Mouse (Mus musculus): Measurements from ENCODE around the gene Ephb2.

DNA sequence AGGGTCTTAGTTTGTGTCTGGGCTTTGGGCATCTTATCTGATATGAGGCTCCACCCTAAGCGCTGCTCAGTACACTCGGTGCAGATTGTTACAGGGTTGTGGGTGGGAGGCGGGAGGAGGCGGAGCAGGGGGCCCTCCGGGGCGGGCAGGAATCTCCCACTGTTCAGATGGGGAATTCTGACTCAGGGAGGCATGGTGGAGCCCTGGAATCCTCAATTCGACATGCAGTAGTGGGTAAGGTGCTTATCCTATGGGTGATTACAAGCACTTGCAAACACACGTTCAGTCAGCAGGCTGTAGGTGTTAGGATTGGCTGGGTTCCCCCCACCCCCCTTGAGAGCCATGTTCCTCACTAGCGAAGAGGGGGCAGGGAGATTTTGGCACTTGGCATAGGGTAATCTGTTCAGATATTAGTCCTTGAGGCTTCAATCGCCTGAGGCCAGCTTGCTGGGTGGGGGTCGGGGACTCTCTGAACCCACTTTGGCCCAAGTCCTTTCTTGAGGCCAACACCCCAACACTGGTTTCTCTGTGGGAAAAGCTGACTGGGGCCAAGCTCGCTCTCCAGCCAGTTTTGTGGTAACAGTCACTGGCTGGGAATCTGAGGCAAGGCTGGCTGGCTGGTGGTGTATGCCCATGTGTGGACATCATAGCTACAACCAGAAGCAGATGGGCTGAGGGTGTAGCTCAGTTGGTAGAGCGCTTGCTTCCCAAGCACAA, 186.2 kb downstream of the Ephb2 start:
- no peak for TF ChIP-seq POLR2A (IDR thresholded peaks at IDR 0.05; ENCODE audit: low read depth, low read length)
- TF ChIP-seq CTCF (IDR thresholded peaks at IDR 0.05; ENCODE audit: extremely low read depth, insufficient read length, insufficient replicate concordance, low read depth, low read length): no peak

Measured in small intestine, adult 2 months (tissue).